Mouse (Mus musculus): ENCODE data around the gene Olfr3.

Olfr3 gene

DNA sequence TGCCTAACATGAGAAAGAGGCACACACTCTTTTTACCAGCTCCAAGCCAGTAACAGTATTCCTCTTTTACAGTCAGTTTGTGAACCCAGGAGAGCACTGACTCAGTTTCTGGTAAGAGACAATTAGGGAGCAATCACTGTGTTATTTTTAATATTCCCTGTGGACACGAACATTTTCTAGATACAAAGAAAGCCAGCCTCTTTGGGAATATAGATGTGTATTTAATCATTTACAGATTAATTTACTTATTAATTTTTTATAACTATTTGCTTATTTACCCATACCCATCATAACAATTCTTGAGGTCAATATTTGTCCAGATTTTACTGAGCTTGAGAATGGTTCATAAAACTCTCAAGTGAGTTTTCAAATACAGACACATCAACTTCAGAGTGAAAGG lies at the start of gene Olfr3:
Olfr3 (minus strand) TSS at position 101 of the 400 bp plus-strand sequence.
- no peak for DNase-seq (ENCODE audit: low spot score)

GRCm38 (mm10) chr2:36862560-36862959 lies 45.7 kb upstream of the Olfr3 start, which contains the start of gene Olfr351:
Gene Olfr351, minus strand, starts transcription at chr2:36862660.
- no peak for DNase-seq (ENCODE audit: low spot score)

DNA sequence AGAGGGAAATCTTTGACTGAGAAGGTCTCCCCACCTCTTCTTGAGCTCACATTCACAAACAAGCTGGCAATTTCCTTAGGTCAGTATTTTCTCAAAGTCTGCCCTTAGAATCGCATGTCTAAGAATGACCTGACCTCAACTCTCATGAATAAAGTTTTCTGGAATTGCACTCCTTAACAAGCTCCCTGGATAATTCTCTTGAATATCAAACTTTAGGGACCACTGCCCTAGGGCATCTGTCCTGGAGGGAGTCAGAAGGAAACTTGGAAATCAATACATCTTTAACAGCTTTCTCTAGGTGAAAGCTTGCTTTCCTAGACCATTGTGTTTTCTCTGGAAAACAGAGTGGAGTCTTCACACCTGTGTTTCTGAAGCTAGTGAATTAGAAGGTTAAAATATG lies 29.2 kb upstream of the Olfr3 start, which contains the start of gene Olfr350:
Olfr350 (plus strand) TSS at position 301 of the 400 bp plus-strand sequence.
- DNase-seq (ENCODE audit: low spot score), result no peak

GRCm38 (mm10) chr2:36790238-36790637 lies 26.6 kb downstream of the Olfr3 start, which contains the start of gene Olfr50:
Gene Olfr50, plus strand, starts transcription at chr2:36790538.
- no peak for DNase-seq (ENCODE audit: low spot score)

DNA sequence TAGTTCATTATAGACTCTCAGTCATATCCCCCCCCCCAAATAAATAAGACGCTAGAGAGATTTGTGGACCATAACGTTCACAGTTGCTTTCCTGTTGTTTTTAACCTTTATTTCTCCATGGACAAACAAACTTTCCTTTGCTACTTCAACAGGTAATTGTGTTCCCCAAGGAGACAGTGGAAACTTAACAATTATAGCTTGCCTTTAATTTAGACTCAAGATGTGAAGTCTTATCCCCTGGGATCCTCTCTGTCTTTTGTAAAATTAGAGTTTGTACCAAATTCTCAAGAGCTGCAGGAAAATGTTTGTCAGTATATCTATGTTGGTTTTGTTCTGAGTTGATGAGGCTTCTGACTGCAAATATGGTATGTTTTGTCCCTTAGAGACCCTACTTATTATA lies 32.9 kb downstream of the Olfr3 start, which contains the start of gene Olfr348:
Olfr348 (plus strand) TSS at position 301 of the 400 bp plus-strand sequence.
- no peak for DNase-seq (ENCODE audit: low spot score)
